Mouse (Mus musculus): Measurements from ENCODE around the gene Gga1.

Gga1 gene

GRCm38 (mm10) chr15:78937963-78938362 is 61.0 kb downstream of the Gga1 start:
- no peak for DNase-seq (ENCODE audit: low spot score)

GRCm38 (mm10) chr15:78940325-78940724 is 63.3 kb downstream of the Gga1 start:
- no peak for DNase-seq (ENCODE audit: low spot score)

- peak; percentile 53 for DNase-seq (ENCODE audit: low spot score)
Observed at GRCm38 (mm10) chr15:78942663-78943062, 65.7 kb downstream of the Gga1 start.
